Mouse (Mus musculus) induced T-regulatory cell, adult 2 months (primary cell): ENCODE measurements around the gene Jarid2.

Source experiments
- DNase-seq: peaks from one replicate; pipeline ENCODE4 v3.0.0-alpha.2; 2012; ENCODE audit warnings: low read depth

Gene Jarid2

GRCm38 (mm10) chr13:44915945-44916344, 186.7 kb downstream of the Jarid2 start:
- peak; percentile 28 for DNase-seq

DNA sequence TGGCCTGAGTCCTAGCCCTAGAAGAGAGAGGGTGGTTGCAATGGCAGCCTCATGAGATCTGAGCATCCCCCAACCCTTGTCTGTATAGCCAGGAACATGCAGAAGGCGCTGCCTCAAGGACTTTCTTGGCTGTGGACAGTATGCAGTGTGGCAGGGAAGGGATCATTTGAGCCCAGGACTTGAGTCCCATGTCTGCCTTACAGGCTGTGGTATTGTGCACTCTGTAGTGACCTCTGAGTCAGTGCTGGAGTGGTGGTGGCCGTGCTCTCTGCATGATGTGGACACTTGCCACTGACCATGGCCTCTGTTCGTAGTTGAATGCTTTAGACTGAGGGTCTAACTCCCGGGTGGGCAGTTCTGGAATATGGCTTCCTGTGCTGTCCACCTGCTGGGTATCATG, 187.9 kb downstream of the Jarid2 start:
- no peak for DNase-seq

- DNase-seq: no peak
These were observed 189.0 kb downstream of the Jarid2 start for GRCm38 (mm10) chr13:44918269-44918668.

DNA sequence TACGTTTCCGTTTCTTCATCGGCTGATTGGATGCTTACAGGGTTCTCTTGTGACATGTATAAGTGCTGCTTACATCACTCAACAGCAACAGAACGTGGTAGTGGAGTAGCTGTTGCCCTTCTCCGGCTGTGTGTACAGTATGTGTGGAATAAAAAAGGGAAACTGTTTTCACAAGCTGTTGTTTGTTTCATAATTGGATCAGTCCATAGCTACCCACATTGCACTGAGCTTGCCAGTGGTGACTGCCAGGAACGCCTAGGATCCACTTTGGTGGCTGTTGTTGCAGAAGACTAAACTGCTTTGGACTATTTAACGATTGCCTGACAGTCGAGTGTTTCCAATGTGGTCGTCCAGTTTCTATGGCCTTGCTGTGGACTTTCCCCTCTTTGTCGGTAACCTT, 191.8 kb downstream of the Jarid2 start:
- DNase-seq: no peak

- no peak for DNase-seq
These were observed 192.4 kb downstream of the Jarid2 start for GRCm38 (mm10) chr13:44921721-44922120.

DNA sequence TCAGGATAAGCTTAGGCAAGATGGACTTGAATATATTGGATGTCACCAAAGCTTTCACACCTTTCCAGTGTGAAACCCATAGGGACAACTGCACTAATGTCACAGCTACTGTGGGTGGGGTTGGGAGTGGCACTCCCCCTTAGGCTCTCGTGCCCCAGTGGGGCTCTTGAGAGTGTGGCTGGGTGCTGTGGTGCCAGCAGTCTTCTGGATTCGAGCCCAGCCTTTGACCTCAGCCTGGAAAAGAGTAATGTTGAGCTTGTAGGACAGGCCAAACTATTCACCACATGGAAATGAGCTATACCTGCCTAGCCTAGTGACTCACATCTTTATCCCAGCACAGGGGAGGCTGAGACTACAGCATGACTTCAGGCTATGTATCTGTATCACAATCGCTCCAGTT, 194.8 kb downstream of the Jarid2 start:
- DNase-seq: no peak

DNA sequence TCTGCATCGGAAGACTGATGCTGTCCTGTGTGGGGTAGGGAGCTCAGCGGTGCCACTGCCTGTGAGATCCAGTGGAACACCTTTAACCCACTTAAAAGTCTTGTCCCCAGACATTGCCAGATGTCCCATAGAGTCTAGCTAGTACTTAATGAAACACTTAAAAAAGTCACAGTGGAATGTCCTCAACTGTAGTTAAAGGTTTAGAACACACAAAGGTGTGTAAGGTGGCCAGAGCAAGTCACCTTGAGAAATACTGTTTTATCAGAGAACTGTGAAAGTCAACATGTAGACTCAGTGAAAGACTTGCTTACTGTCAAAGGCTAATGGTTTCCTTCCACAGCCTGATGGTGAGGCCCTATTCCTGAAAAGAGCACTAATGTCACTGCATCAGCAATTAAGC, 195.9 kb downstream of the Jarid2 start:
- no peak for DNase-seq

DNA sequence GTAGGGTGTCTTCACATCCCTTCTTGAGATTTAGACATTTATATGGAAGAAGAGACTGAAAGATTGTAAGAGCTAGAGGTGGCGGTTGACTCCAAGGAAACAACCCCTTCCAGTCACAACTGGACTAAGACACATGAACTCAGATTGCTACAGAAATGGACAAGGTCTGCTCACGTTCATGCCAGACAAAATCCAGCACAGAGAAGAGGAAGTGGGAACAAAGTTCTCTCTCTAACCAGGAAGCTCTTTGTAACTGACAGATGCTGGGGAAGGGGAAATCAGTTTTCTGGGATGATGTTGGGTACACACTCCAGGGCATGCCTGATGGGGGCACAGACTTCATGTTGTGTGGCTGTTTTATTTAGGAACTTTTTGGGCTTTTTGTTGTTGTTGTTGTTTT, 197.0 kb downstream of the Jarid2 start:
- no peak for DNase-seq

DNA sequence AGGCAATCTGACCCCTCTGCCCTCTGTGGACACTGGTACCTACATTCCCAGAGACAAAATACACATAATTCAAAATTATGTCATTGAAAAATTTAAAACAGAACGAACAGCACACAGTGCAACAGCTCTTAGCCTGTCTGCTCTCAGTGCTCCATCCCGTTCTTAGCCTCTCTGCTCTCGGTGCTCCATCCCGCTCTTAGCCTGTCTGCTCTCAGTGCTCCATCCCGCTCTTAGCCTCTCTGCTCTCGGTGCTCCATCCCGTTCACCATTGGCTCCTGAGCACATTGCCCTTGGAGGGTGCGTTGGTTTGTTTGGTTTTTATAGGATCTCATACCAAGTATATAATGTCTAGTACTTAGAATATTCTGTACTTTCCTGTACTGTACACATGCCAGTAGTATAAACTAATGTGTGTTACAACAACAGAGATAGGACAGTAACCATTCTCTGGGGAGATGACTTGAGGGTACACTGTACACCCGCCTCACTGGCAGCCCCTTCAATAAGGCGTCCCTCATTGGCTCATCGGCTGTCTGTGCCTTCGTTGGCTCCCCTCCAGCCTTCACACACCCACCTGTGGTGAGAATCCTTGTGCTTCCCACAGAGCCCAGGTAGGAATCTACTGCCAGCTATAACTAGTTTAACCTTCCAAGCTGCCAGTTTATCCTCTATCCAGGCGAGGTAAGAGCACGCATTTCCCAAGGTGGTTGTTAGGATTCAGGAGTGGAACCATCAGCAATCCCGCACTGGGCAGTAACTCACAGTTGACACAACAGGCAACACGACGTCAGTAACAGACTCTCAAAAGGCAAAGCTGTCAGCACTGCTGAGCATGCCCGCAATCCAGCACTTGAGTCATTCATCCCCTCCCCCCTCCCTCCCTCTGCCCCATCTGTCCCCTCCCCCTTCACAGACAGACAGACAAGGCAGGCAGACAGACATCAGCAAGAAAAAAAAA, 203.3 kb downstream of the Jarid2 start:
- DNase-seq: no peak

GRCm38 (mm10) chr13:44933575-44933974, 204.3 kb downstream of the Jarid2 start:
- DNase-seq: no peak

- DNase-seq: no peak
These were observed 208.4 kb downstream of the Jarid2 start for GRCm38 (mm10) chr13:44937681-44938080.

GRCm38 (mm10) chr13:44939326-44940035, 210.2 kb downstream of the Jarid2 start:
- peak; percentile 18 for DNase-seq

DNA sequence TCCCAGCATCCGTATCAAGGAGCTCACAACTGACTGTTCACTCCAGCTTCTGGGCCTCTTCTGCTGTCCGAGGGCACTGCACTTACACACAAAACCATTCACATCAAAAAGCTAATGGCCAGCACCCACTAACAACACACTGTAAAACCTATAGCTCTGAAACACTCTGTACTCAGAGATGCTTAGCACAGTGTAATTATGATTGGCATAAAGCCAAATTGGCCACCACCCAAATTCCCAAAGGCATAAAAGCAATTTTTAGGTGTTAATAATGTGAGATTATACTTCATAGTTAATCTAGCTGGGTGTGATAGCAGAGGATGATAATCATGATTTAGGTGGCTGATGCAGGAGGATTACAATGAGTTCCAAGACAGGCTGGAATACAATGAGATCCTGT, 214.3 kb downstream of the Jarid2 start:
- DNase-seq: no peak

GRCm38 (mm10) chr13:44946880-44947635, 217.8 kb downstream of the Jarid2 start:
- no peak for DNase-seq

DNA sequence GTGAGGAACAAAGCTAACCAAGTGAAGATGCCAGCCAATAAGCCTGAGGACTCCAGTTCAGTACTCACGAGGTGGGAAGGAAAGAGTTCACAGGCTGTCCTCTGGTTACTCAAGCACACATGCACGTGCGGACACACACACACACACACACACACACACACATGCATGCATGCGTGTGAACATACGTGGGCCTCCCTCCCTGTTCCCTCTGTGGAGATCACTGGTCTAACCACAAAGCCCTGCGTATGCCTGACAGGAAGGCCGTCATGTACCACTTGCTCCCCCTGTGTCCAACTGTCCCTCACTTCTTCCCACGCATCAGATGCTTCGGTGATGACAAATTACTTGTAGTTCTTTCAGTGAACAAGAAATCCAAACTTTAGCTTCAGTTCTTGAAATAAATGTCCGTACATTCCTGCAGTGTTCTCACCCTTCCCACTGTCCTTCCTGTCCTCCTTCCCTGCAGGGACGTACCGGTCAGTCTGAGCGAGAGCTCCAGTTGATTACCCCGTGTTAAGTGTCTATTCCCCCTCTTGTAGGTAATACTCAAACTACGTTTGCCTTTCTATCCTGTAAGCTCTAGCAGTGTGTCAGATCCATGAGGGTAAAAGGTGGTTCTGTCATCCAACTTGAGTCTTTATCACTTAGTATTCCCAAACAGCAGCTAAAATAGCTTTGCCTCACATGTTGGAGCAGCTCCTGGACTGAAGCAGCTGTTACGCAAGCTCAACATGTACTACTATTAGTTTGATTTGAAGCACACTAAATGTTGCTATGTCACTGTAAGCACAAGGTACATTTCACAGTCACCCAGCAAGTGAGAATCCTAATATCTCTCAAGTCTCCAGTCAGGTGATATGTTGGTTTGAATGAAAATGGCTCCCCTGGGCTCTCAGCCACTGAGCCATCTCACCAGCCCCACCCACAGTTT, 219.3 kb downstream of the Jarid2 start:
- no peak for DNase-seq

GRCm38 (mm10) chr13:44952393-44953086, 223.3 kb downstream of the Jarid2 start:
- DNase-seq: no peak

GRCm38 (mm10) chr13:44953546-44954231, 224.4 kb downstream of the Jarid2 start:
- no peak for DNase-seq

DNA sequence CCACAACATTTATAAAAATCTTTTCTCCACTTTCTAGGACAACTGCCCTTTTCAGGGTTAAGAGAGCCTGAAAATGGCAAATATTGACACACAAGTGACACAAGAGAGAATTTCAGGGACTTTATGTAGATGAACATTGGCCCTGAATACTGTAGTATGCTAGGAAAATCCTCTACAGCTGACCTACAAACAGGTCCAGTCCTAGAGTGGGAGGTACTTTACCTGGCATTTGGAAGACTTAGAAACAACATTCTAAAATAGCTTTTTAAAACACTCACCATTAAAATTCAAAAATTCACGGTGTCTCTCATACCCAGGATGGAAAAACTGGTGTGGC, 224.9 kb downstream of the Jarid2 start:
- DNase-seq: no peak

- DNase-seq: no peak
These were observed 226.5 kb downstream of the Jarid2 start for GRCm38 (mm10) chr13:44955781-44956180.

DNA sequence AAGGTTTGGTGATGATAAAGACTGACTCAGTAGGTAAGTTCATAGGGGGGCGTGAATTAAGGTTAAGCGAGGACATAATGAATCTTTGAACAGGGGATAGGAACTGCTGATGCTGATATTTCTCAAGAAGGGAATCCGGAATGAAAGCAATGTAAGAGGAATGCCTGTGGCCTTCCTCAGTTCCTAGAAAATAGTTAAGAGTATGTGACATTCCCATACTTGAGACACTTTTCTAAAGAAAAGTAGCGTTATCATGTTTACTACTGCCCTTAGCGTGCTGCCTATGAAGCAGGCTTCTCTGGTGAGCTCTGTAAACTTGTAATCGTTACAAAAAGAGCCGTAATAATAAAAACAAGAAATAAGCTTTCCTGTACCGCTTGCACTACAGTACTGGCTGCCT, 227.8 kb downstream of the Jarid2 start:
- DNase-seq: no peak
